Mouse (Mus musculus) heart, adult 2 months (tissue): ENCODE measurements around the gene Gpr153.

ENCODE experiments used
- CTCF ChIP-seq: fragments of 200-600 bp; IDR thresholded peaks from 2 replicates; pipeline ENCODE4 v1.8.1; 2022; ENCODE audit warnings: antibody characterized with exemption, mild to moderate bottlenecking, moderate library complexity
- EP300 ChIP-seq: fragments of 200-500 bp; IDR thresholded peaks from 2 replicates; pipeline ENCODE4 v1.6.1; 2011; ENCODE audit warnings: low read depth, low read length, control low read depth; ENCODE audit not compliant: insufficient read depth
- POLR2A ChIP-seq: fragments of 200-500 bp; IDR thresholded peaks from 2 replicates; pipeline ENCODE4 v1.6.1; 2011; ENCODE audit warnings: mild to moderate bottlenecking, low read depth, low read length, control low read depth; ENCODE audit not compliant: insufficient read depth

- TF ChIP-seq CTCF (no peak), POLR2A (peak; percentile 64), EP300 (no peak)
These were observed 43.6 kb downstream of the Gpr153 start for GRCm38 (mm10) chr4:152317631-152318033.
